Mouse (Mus musculus) CD8-positive naive resting alpha-beta T cell, adult 57 days (primary cell): ENCODE measurements around the gene Obp2a. TPM values are rescaled to one million over a fixed set of nuclear protein-coding genes. Genes with fewer than 3 reads are reported as not detected.

Source experiments
- total RNA-seq: library from RNA; stranded (reverse); gene quantifications from one replicate; pipeline ENCODE4 v1.2.4, GENCODE M21; 2023

Obp2a gene
- total RNA-seq = not detected

DNA sequence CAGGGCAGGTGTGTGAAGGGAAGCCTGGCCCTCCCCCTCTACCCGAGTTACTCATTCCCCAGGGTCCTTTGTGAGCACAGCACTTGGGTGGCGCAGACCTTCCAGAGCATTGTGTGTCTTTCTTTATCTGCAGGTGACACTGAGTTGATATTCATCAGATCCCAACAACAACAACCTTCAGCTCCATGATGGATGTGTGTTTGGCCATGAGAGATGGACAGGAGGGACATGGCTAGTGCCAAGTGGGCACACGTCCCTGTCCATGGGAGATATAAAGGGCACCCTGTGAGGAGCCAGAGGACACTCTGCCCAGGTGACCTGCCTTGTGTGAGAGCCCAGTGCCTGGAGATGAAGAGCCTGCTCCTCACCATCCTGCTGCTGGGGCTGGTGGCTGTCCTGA, at the start of gene Obp2a:
Obp2a (plus strand) TSS at position 301 of the 400 bp plus-strand sequence.

DNA sequence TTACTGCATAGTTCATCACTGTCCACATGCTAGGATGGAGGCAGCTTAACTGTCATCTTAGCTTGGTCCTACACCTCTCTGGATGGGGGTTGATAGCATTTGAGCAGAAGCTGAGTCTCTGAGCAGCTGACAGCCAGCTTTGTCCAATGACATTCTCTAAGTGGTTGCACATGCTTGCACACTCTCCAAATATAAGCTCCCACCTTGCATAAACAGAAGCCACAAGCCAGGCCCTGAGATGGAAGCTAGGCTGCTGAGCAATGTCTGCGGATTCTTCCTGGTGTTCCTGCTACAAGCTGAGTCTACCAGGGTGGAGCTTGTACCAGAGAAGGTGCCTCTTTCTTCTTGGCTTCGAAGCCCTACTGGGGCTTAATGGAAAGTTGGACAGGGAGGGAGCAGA, 46.9 kb upstream of the Obp2a start, which contains the start of gene Lcn8:
Lcn8 (plus strand) TSS at position 219 of the 400 bp plus-strand sequence.

GRCm38 (mm10) chr2:25657652-25658051, 42.2 kb upstream of the Obp2a start, which contains the start of gene Lcn5:
Gene Lcn5, plus strand, starts transcription at chr2:25657952.

GRCm38 (mm10) chr2:25676486-25676885, 23.4 kb upstream of the Obp2a start, which contains the start of gene Lcn6:
Gene Lcn6, plus strand, starts transcription at chr2:25676786.

GRCm38 (mm10) chr2:25682426-25682825, 17.4 kb upstream of the Obp2a start, which contains the start of gene Lcn10:
Gene Lcn10, plus strand, starts transcription at chr2:25682726.

DNA sequence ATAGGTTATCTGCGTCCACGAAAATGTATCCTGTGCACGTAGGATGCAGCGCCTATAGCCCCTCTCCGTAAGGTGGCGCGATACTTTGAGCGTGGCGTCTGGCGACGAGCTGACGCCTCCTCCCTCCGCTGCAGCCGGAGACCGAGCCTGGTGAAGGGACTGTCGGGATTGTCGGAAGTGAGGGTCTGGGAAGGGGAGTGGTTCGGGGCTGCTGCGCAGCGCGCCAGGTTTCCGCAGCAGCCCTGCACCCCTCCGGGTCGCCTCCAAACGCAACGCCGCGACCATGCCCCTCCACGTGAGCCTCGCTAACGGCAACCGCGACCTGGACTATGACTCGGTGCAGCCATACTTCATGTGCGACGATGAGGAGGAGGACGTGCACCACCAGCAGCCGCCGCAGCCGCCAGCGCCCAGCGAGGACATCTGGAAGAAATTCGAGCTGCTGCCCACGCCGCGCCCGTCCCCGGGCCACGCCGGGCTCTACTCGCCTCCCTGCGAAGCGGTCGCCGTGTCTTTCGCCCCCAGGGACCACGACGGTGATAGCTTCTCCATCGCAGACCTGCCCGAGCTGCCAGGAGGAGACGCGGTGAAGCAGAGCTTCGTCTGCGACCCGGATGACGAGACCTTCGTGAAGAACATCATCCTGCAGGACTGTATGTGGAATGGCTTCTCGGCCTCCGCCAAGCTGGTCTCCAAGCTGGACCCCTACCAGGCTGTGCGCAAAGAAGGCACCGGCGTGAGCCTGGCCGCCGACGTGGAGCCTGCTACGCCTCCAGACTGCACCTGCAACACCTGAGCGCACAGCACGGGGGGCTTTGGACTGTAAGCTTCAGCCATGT, 7.0 kb downstream of the Obp2a start, which contains the start of gene Bmyc:
Bmyc (plus strand) TSS at position 97 of the 839 bp plus-strand sequence.

DNA sequence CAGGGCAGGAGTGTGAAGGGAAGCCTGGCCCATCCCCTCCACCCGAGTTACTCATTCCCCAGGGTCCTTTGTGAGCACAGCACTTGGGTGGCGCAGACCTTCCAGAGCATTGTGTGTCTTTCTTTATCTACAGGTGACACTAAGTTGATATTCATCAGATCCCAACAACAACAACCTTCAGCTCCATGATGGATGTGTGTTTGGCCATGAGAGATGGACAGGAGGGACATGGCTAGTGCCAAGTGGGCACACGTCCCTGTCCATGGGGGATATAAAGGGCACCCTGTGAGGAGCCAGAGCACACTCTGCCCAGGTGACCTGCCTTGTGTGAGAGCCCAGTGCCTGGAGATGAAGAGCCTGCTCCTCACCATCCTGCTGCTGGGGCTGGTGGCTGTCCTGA, 36.9 kb downstream of the Obp2a start, which contains the start of gene Obp2b:
Obp2b (plus strand) TSS at position 301 of the 400 bp plus-strand sequence.

Other genes starting within 250 kb of the Obp2a start
- gene Clic3, start 243.2 kb upstream of the Obp2a start, total RNA-seq = not detected
- 83.0 TPM for gene Paxx, start 238.9 kb upstream of the Obp2a start, total RNA-seq
- not detected for gene Ptgds, start 230.0 kb upstream of the Obp2a start, total RNA-seq
- not detected for gene Lcn12, start 206.1 kb upstream of the Obp2a start, total RNA-seq
- gene Fbxw5, start 199.3 kb upstream of the Obp2a start, total RNA-seq = 60.4 TPM
- gene C8g, start 198.3 kb upstream of the Obp2a start, total RNA-seq = not detected
- gene Traf2, start 153.1 kb upstream of the Obp2a start, total RNA-seq = 40.5 TPM
- 100 TPM for gene Edf1, start 142.2 kb upstream of the Obp2a start, total RNA-seq
- 2.0 TPM for gene Mamdc4, start 125.2 kb upstream of the Obp2a start, total RNA-seq
- 18.9 TPM for gene Phpt1, start 124.8 kb upstream of the Obp2a start, total RNA-seq
- gene Ajm1, start 118.3 kb upstream of the Obp2a start, total RNA-seq = 0.70 TPM
- 115 TPM for gene Rabl6, start 91.5 kb upstream of the Obp2a start, total RNA-seq
- not detected for gene Ccdc183, start 82.4 kb upstream of the Obp2a start, total RNA-seq
- gene Tmem141, start 78.0 kb upstream of the Obp2a start, total RNA-seq = 0.80 TPM
- 2.1 TPM for gene Fcna, start 72.0 kb upstream of the Obp2a start, total RNA-seq
- not detected for gene Lcn8, start 46.9 kb upstream of the Obp2a start, total RNA-seq
- gene Lcn5, start 42.1 kb upstream of the Obp2a start, total RNA-seq = not detected
- gene Lcn6, start 23.3 kb upstream of the Obp2a start, total RNA-seq = not detected
- not detected for gene Lcn10, start 17.3 kb upstream of the Obp2a start, total RNA-seq
- gene Bmyc, start 6.7 kb downstream of the Obp2a start, total RNA-seq = 16.7 TPM
- not detected for gene Obp2b, start 37.0 kb downstream of the Obp2a start, total RNA-seq
- gene Lcn3, start 65.5 kb downstream of the Obp2a start, total RNA-seq = not detected
- gene Lcn11, start 77.0 kb downstream of the Obp2a start, total RNA-seq = not detected
- not detected for gene Gm13539, start 82.2 kb downstream of the Obp2a start, total RNA-seq
- gene Glt6d1, start 115.8 kb downstream of the Obp2a start, total RNA-seq = not detected
- gene Lcn9, start 123.1 kb downstream of the Obp2a start, total RNA-seq = not detected
- gene Sohlh1, start 147.2 kb downstream of the Obp2a start, total RNA-seq = not detected
- not detected for gene Kcnt1, start 163.7 kb downstream of the Obp2a start, total RNA-seq